Mouse (Mus musculus) gastrocnemius, postnatal 25 days (tissue): ENCODE results near the gene Nlrc5. TPM values are rescaled to one million over a fixed set of nuclear protein-coding genes. Genes with fewer than 3 reads are reported as not detected.
A peak's percentile ranks its signal among the peaks of the same experiment; 100 is the strongest.

Source experiments
- DNase-seq: peaks from one replicate; pipeline ENCODE4 v3.0.0; 2022
- total RNA-seq, 2 experiments: library from RNA; stranded (reverse); gene quantifications; 1 replicate in 1 of 2; 2 replicates in 1 of 2; pipeline ENCODE4 v1.2.3; 2021

Gene Nlrc5
- total RNA-seq, 2 experiments from 2014 or later: 0.20 to 1.3 TPM

DNA sequence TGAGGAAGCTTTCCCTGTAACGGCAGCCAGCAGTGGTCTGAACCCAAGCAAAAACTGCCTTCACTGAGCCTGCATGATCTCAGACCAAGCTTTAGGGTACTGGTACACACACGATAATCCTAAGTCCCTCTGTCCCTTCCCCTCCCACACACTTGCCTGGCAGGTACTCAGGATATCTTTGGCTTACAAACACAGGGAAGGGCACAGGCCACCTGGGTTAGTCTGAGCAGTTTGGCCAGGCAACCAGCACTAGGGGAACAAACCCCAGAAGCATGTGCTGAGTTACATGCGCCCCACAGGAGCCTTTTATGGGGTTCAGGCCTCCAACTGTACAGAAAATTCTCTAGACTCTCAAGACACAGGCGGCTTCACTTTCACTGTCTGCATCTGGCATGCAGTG is 95.7 kb downstream of the Nlrc5 start:
- DNase-seq: no peak

DNA sequence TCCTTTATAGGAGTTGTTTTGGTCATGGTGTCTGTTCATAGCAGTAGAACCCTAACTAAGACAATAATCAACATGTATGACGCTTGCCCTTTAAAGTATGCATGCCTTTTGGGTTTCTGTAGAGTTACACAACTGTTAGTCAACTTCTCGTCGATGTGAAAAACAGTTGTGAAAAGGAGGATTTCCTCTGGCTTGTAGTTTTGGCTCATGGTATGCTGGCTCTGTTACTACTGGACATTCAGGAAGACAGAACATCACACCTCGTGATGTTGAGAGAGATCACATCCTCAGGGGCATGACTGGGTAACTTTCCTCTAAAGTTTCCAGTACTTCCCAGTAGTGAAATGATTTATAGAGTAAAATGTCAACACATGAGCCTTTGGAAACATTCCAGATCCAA is 96.5 kb downstream of the Nlrc5 start:
- no peak for DNase-seq

- DNase-seq: no peak
Measured at GRCm38 (mm10) chr8:94532000-94532399, 97.8 kb downstream of the Nlrc5 start.

- DNase-seq: no peak
Measured at GRCm38 (mm10) chr8:94532525-94532872, 98.3 kb downstream of the Nlrc5 start.

- DNase-seq: peak; percentile 77
Measured at GRCm38 (mm10) chr8:94532873-94533671, 98.9 kb downstream of the Nlrc5 start, which contains the start of gene Cpne2. Gene Cpne2, plus strand, starts transcription at chr8:94532990.

DNA sequence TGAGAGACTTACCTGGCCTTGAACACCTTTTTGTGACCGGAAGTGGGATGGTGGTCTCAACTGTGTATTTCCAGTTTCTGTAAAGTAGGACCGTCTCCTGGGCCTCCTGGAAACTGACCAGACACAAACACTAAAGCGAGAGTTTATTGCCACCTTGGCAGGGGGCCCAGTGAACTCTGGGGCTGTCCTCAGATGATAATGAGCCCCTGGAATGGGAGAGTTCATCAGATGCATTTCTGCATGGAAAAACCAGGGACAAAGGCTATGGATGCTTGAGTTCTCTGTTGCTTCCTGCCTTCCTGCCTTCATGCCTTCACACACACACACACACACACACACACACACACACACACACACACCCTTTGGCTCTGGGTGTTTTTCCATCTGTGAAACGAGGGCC is 100.5 kb downstream of the Nlrc5 start:
- DNase-seq: no peak

GRCm38 (mm10) chr8:94535631-94536030 is 101.5 kb downstream of the Nlrc5 start:
- DNase-seq: no peak

- no peak for DNase-seq
Measured at GRCm38 (mm10) chr8:94537456-94537855, 103.3 kb downstream of the Nlrc5 start.

- DNase-seq: no peak
Measured at GRCm38 (mm10) chr8:94540025-94540424, 105.9 kb downstream of the Nlrc5 start.

DNA sequence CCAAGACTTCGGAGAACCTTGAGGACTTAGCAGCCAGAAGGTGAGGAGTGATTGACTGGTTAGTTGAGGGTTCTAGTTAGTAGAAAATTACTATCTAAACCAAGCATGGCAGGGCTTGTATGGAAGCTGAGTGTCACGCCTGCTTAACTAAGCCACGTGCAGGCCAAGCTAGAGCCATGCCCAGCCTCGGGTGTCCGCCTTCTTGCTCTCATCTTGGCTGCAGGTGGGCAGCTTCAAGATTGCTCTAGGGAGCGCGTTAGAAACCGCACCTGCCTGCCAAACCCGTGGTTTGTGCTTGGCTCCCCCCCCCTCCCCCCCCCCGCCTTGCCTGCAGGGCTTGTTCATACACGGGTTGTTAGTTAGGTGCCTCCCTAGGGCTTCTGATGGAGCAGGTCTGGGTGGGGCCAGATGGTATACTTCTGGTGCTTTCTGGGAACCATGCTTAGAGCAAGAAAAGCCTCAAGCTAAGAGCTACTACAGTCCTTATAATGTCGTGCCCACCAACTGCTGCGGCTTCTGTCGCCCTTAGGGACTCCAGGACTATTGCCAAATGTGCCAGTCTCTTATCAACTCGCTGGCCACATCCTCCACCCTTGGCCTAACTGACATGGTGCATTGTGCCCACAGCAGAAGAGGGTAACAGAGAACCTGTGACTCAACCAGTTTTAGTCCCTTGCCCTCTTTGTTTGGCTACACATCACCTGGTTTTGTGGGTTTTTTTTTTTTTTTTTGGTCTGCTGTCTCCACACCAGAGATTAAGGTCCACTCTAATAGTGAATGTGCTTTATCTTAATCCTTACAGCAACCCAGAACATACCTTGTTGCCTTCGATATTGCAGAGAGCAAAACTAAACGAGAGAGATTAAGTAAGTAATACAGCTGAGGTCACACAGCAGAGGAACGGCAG is 107.0 kb downstream of the Nlrc5 start:
- DNase-seq: no peak

- no peak for DNase-seq
Measured at GRCm38 (mm10) chr8:94543981-94544380, 109.8 kb downstream of the Nlrc5 start.

DNA sequence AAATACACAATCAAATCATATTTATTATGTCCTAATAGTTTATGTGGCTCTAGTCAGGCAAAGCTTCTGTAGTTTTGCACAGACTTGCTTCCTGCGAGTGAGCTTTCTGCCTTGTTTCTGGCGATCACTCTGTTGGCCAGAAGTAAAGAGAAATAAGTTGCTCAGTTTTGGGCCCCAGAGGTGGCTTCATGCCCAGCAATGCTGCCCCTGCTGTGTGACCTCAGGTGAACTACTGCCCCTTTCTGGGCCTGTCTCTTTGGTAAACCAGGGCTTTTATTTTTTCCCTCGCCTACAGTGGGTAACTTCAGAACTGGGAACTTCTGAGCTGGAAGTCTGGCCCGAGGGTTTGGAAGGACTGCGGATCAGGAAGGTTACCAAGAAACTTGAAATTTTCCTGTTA is 114.9 kb downstream of the Nlrc5 start:
- no peak for DNase-seq

DNA sequence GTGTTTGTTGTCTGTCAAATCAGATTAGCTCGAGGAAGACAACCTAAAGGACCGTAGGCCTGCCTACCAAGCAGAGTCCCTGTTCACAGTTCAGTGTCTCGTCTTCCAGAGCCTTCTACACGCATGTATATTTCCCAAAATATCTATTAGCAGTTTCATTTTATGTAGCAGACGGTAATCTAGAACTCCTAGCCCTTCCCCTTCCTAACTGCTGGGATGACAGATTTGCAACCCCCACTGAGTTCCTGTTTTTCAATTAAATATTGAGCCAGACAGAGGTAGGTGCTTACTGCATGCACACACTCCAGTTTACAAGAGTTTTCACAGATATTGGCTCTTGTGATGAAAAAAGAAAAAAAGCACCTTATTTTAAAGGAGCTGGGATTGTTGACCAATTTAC is 115.3 kb downstream of the Nlrc5 start:
- no peak for DNase-seq

GRCm38 (mm10) chr8:94549998-94550397 is 115.8 kb downstream of the Nlrc5 start:
- DNase-seq: peak; percentile 65

- no peak for DNase-seq
Measured at GRCm38 (mm10) chr8:94551471-94552422, 117.6 kb downstream of the Nlrc5 start.

DNA sequence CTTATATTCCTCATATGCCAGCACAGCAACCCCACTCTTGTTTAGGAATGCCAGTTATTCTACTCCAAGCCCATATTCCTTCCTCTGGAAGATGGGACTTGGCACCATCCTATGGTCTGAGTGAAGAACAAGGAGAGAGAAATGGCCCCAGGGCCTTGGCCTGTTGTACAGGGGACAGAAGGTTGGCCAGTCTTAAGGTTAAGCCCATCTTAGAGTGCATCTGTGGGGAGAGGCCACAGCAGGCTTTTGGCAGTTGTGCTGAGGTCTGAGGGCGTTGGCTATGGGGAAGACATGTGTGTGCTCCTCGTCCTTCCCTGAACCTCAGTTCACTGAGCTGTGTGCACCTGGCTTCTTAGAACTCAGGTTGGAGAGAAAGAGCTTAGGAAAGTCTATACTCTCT is 118.5 kb downstream of the Nlrc5 start:
- no peak for DNase-seq

GRCm38 (mm10) chr8:94557281-94557680 is 123.1 kb downstream of the Nlrc5 start:
- no peak for DNase-seq

- DNase-seq: no peak
Measured at GRCm38 (mm10) chr8:94561256-94561655, 127.1 kb downstream of the Nlrc5 start.

DNA sequence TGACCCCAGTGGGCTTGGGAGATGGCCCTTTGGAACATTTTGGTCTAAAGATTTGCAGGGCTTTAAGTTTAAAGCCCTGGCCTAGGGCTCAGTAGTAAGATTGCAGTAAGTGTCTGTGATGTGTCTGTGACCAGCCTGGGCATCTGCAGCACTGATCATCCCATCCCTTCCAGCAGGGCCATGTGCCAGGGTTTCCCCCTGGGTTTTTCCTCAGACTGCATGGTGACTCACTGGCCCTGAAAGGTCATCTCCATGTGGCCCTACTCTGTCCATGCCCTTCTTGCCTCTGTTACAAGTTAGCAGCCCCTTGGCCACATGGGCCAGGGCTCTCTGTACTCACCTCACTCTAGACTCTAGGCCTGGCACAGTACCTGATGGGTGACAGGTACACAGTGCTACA is 130.3 kb downstream of the Nlrc5 start:
- no peak for DNase-seq

DNA sequence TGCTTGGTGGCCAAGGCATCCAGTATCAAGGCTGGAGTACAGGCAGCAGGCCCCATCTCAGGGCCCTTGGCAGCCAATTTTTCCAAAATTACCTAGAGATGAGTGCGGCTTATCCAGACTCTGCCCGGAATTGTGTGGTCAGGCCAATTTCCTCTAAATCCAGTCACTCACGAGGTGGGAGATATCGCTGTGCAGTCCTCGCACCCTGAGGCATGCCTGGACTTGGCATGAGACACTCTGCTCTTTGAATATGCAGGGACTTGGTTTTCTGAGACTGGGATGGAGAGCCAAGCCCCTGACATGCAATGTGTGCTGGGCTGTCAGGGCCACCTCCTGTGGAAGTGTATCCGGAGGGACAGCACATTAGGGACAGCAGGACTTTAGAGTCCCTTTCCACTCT is 131.9 kb downstream of the Nlrc5 start:
- no peak for DNase-seq

- no peak for DNase-seq
Measured at GRCm38 (mm10) chr8:94566446-94567158, 132.4 kb downstream of the Nlrc5 start.
